Mouse (Mus musculus): ENCODE measurements at regions not wholly inside any gene's neighbourhood (a gene's known extent, or its start where the extent isn't known, plus 50 kb on each side); places are given as distances from the start of the nearest gene placed in this dataset.

GRCm38 (mm10) chr10:44776175-44776574 lies 247.9 kb upstream of the Prdm1 start:
- ATAC-seq, result no peak
- H3K9me3 ChIP-seq (replicated peaks; ENCODE audit: control insufficient read depth, low read length, poor library complexity, severe bottlenecking), result no peaks in the 10 kb centered on the region
- H3K4me1 ChIP-seq (ENCODE audit: control insufficient read depth, insufficient read depth, low read length), result no peaks in the 10 kb centered on the region
- no peak overlapping the region for H3K4me3 ChIP-seq (ENCODE audit: low read depth, low read length)
- H3K4me2 ChIP-seq (ENCODE audit: low read length), result no peak overlapping the region
- H3K27me3 ChIP-seq (ENCODE audit: control insufficient read depth, insufficient read depth, low read depth, low read length), result no peaks in the 10 kb centered on the region
- H3K27ac ChIP-seq (ENCODE audit: low read length), result no peak overlapping the region
- WGBS, result 51% methylated on average over 2 of the region's 2 CpGs
- H3K36me3 ChIP-seq (ENCODE audit: control insufficient read depth, insufficient read depth, low read length), result no peaks in the 10 kb centered on the region
- H3K9ac ChIP-seq (ENCODE audit: low read depth, low read length), result no peak overlapping the region

DNA sequence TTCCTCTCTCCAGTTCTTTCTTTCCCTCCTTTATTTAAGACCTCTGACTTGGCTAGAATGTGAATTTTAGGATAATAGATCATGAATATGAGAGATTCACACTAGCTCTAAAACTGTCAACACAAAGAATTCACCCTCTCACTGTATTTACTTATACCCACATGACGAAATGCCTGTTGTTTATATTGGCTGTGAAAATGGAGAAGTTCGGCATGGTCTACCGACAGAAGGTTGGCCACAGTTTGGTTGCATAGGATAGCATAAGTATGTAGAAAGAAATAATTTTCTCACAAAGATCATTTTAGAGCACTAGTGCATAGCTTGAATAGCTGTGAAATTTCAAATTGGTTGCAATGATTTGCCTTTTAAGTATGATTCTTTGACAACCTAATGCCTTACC lies 237.2 kb upstream of the Prdm1 start:
- H3K9me3 ChIP-seq (replicated peaks; ENCODE audit: control insufficient read depth, low read length, poor library complexity, severe bottlenecking), result no peaks in the 10 kb centered on the region
- H3K9ac ChIP-seq (ENCODE audit: low read depth, low read length), result no peak overlapping the region
- no peaks in the 10 kb centered on the region for H3K4me1 ChIP-seq (ENCODE audit: control insufficient read depth, insufficient read depth, low read length)
- no peaks in the 10 kb centered on the region for H3K27me3 ChIP-seq (ENCODE audit: control insufficient read depth, insufficient read depth, low read depth, low read length)
- WGBS, result 96% methylated on average over 3 of the region's 3 CpGs
- H3K36me3 ChIP-seq (ENCODE audit: control insufficient read depth, insufficient read depth, low read length), result no peaks in the 10 kb centered on the region
- H3K4me3 ChIP-seq (ENCODE audit: low read depth, low read length), result no peak overlapping the region
- no peak overlapping the region for H3K4me2 ChIP-seq (ENCODE audit: low read length)
- no peak overlapping the region for H3K27ac ChIP-seq (ENCODE audit: low read length)
- ATAC-seq, result no peak

DNA sequence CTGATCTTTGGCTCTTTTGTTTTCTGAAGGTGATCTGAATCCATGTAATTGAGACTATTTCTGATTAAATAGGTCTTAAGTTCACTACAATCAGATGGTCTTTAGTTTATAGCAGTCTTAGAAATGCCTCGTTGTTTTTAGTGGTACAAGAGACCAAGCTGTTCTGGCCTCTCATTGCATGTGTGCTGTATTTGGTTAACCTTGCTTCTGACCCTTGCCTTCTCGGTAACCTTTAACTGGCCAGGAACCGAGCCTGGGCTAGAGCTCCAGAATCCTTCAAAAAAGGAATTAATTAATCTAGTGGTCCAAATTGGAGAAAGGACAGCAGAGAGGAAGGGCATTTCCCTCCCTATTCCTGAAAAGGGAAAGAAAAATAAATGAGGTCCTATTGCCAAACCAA lies 234.8 kb upstream of the Prdm1 start:
- Histone ChIP-seq H3K4me1 (ENCODE audit: control insufficient read depth, insufficient read depth, low read length) (no peaks in the 10 kb centered on the region), H3K27me3 (ENCODE audit: control insufficient read depth, insufficient read depth, low read depth, low read length) (no peaks in the 10 kb centered on the region), H3K9me3 (replicated peaks; ENCODE audit: control insufficient read depth, low read length, poor library complexity, severe bottlenecking) (no peaks in the 10 kb centered on the region), H3K4me2 (ENCODE audit: low read length) (no peak overlapping the region), H3K4me3 (ENCODE audit: low read depth, low read length) (no peak overlapping the region), H3K27ac (ENCODE audit: low read length) (no peak overlapping the region), H3K9ac (ENCODE audit: low read depth, low read length) (no peak overlapping the region), H3K36me3 (ENCODE audit: control insufficient read depth, insufficient read depth, low read length) (no peaks in the 10 kb centered on the region)
- ATAC-seq, result no peak
- WGBS, result 51% methylated on average over 3 of the region's 3 CpGs

DNA sequence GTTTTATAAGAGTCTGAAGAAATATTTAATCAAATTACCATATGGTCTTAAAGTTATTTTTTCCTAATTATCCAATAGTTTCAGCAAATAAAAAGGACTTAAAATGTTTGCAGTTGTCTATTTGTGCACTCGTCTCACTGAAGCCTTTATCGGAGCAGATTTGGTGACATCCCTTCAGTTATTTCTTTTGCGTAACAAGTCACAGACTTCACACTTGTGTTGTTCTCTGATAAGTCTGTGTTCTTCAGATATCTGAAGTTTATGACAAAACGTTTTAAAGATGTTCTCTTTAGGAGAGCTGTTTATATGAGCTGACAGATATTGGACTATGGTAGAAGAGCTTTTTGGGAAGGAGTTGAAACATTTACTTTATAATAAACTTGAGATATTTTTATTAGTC lies 233.8 kb upstream of the Prdm1 start:
- Histone ChIP-seq H3K27ac (ENCODE audit: low read length) (no peak overlapping the region), H3K4me2 (ENCODE audit: low read length) (no peak overlapping the region), H3K36me3 (ENCODE audit: control insufficient read depth, insufficient read depth, low read length) (no peaks in the 10 kb centered on the region), H3K9ac (ENCODE audit: low read depth, low read length) (no peak overlapping the region), H3K4me3 (ENCODE audit: low read depth, low read length) (no peak overlapping the region), H3K4me1 (ENCODE audit: control insufficient read depth, insufficient read depth, low read length) (no peaks in the 10 kb centered on the region), H3K27me3 (ENCODE audit: control insufficient read depth, insufficient read depth, low read depth, low read length) (no peaks in the 10 kb centered on the region), H3K9me3 (replicated peaks; ENCODE audit: control insufficient read depth, low read length, poor library complexity, severe bottlenecking) (no peaks in the 10 kb centered on the region)
- 81% methylated on average over 4 of the region's 4 CpGs for WGBS
- no peak for ATAC-seq

- H3K9ac ChIP-seq (ENCODE audit: low read depth, low read length), result no peak overlapping the region
- no peak overlapping the region for H3K27ac ChIP-seq (ENCODE audit: low read length)
- ATAC-seq, result no peak
- H3K9me3 ChIP-seq (replicated peaks; ENCODE audit: control insufficient read depth, low read length, poor library complexity, severe bottlenecking), result no peaks in the 10 kb centered on the region
- H3K4me1 ChIP-seq (ENCODE audit: control insufficient read depth, insufficient read depth, low read length), result no peaks in the 10 kb centered on the region
- no peak overlapping the region for H3K4me2 ChIP-seq (ENCODE audit: low read length)
- WGBS, result 79% methylated on average over 4 of the region's 4 CpGs
- no peaks in the 10 kb centered on the region for H3K36me3 ChIP-seq (ENCODE audit: control insufficient read depth, insufficient read depth, low read length)
- no peak overlapping the region for H3K4me3 ChIP-seq (ENCODE audit: low read depth, low read length)
- no peaks in the 10 kb centered on the region for H3K27me3 ChIP-seq (ENCODE audit: control insufficient read depth, insufficient read depth, low read depth, low read length)
Measured at GRCm38 (mm10) chr10:44761324-44761723, 233.0 kb upstream of the Prdm1 start.

- no peak overlapping the region for H3K27ac ChIP-seq (ENCODE audit: low read length)
- ATAC-seq, result no peak; the same call in 1 of the 2 replicates
- no peaks in the 10 kb centered on the region for H3K9me3 ChIP-seq (replicated peaks; ENCODE audit: control insufficient read depth, low read length, poor library complexity, severe bottlenecking)
- 33% methylated on average over 6 of the region's 6 CpGs for WGBS
- H3K4me3 ChIP-seq (ENCODE audit: low read depth, low read length), result no peak overlapping the region
- no peak overlapping the region for H3K9ac ChIP-seq (ENCODE audit: low read depth, low read length)
- no peak overlapping the region for H3K4me2 ChIP-seq (ENCODE audit: low read length)
- H3K4me1 ChIP-seq (ENCODE audit: control insufficient read depth, insufficient read depth, low read length), result no peaks in the 10 kb centered on the region
- no peaks in the 10 kb centered on the region for H3K36me3 ChIP-seq (ENCODE audit: control insufficient read depth, insufficient read depth, low read length)
- H3K27me3 ChIP-seq (ENCODE audit: control insufficient read depth, insufficient read depth, low read depth, low read length), result no peaks in the 10 kb centered on the region
Measured at GRCm38 (mm10) chr10:44755355-44755957, 227.2 kb upstream of the Prdm1 start.

GRCm38 (mm10) chr10:44754930-44755329 lies 226.6 kb upstream of the Prdm1 start:
- Histone ChIP-seq H3K9ac (ENCODE audit: low read depth, low read length) (no peak overlapping the region), H3K36me3 (ENCODE audit: control insufficient read depth, insufficient read depth, low read length) (no peaks in the 10 kb centered on the region), H3K27ac (ENCODE audit: low read length) (no peak overlapping the region), H3K9me3 (replicated peaks; ENCODE audit: control insufficient read depth, low read length, poor library complexity, severe bottlenecking) (no peaks in the 10 kb centered on the region), H3K4me3 (ENCODE audit: low read depth, low read length) (no peak overlapping the region), H3K4me1 (ENCODE audit: control insufficient read depth, insufficient read depth, low read length) (no peaks in the 10 kb centered on the region), H3K4me2 (ENCODE audit: low read length) (no peak overlapping the region), H3K27me3 (ENCODE audit: control insufficient read depth, insufficient read depth, low read depth, low read length) (no peaks in the 10 kb centered on the region)
- 50% methylated on average over 4 of the region's 4 CpGs for WGBS
- ATAC-seq, result no peak

GRCm38 (mm10) chr10:44752719-44753390 lies 224.6 kb upstream of the Prdm1 start:
- 34% methylated on average over 8 of the region's 8 CpGs for WGBS
- H3K4me1 ChIP-seq (ENCODE audit: control insufficient read depth, insufficient read depth, low read length), result no peaks in the 10 kb centered on the region
- H3K27ac ChIP-seq (ENCODE audit: low read length), result no peak overlapping the region
- no peaks in the 10 kb centered on the region for H3K9me3 ChIP-seq (replicated peaks; ENCODE audit: control insufficient read depth, low read length, poor library complexity, severe bottlenecking)
- H3K36me3 ChIP-seq (ENCODE audit: control insufficient read depth, insufficient read depth, low read length), result no peaks in the 10 kb centered on the region
- no peak overlapping the region for H3K4me2 ChIP-seq (ENCODE audit: low read length)
- no peaks in the 10 kb centered on the region for H3K27me3 ChIP-seq (ENCODE audit: control insufficient read depth, insufficient read depth, low read depth, low read length)
- no peak overlapping the region for H3K9ac ChIP-seq (ENCODE audit: low read depth, low read length)
- no peak overlapping the region for H3K4me3 ChIP-seq (ENCODE audit: low read depth, low read length)
- ATAC-seq, result no peak

DNA sequence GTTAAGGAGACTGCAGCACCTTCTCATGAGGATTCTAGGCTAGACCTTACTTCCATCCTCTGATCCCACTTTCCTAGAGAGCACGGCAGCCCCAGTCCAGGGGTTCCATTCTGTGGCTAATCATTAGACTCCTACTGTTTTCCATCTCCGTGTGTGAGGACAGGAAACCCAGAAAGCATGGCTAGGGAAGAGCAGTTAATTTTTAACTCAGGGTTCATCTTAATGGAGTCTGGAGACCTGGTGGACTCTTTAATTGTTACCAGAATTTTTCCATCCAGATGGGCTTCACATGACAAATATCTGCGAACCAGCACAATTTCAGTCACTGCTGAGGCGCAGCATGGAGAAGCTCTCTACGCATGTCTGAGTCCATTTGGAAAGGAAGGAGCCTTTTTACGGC lies 222.8 kb upstream of the Prdm1 start:
- 89% methylated on average over 6 of the region's 6 CpGs for WGBS
- Histone ChIP-seq H3K27ac (ENCODE audit: low read length) (no peak overlapping the region), H3K27me3 (ENCODE audit: control insufficient read depth, insufficient read depth, low read depth, low read length) (no peaks in the 10 kb centered on the region), H3K4me2 (ENCODE audit: low read length) (no peak overlapping the region), H3K4me3 (ENCODE audit: low read depth, low read length) (no peak overlapping the region), H3K9ac (ENCODE audit: low read depth, low read length) (no peak overlapping the region), H3K36me3 (ENCODE audit: control insufficient read depth, insufficient read depth, low read length) (no peaks in the 10 kb centered on the region), H3K4me1 (ENCODE audit: control insufficient read depth, insufficient read depth, low read length) (no peaks in the 10 kb centered on the region), H3K9me3 (replicated peaks; ENCODE audit: control insufficient read depth, low read length, poor library complexity, severe bottlenecking) (no peaks in the 10 kb centered on the region)
- ATAC-seq, result no peak

Data from midbrain, embryonic 16.5 days (tissue).